Mouse (Mus musculus) ZHBTc4 (cell line): ENCODE results near the gene Rpl41.
"Not testable (repeated sequence)": the region's sequence is repeated elsewhere in the genome, so short reads cannot be mapped to it uniquely, and the experiment has no call there.

Experiments
- DNase-seq: peaks from one replicate; pipeline ENCODE4 v3.0.0-alpha.2; 2011; ENCODE audit warnings: low read depth, low spot score

Gene Rpl41

GRCm38 (mm10) chr10:128524732-128525662, 24.1 kb downstream of the Rpl41 start:
- DNase-seq: peak; percentile 88

GRCm38 (mm10) chr10:128524111-128524731, 24.9 kb downstream of the Rpl41 start:
- DNase-seq: peak; percentile 42

- no peak for DNase-seq
Observed at GRCm38 (mm10) chr10:128522351-128522750, 26.8 kb downstream of the Rpl41 start.

GRCm38 (mm10) chr10:128520591-128520990, 28.5 kb downstream of the Rpl41 start:
- no peak for DNase-seq

GRCm38 (mm10) chr10:128518833-128519232, 30.3 kb downstream of the Rpl41 start:
- peak; percentile 75 for DNase-seq

- no peak for DNase-seq
Observed at GRCm38 (mm10) chr10:128516677-128517076, 32.4 kb downstream of the Rpl41 start.

- DNase-seq: peak; percentile 46
Observed at GRCm38 (mm10) chr10:128516029-128516428, 33.1 kb downstream of the Rpl41 start.

GRCm38 (mm10) chr10:128515044-128515443, 34.1 kb downstream of the Rpl41 start:
- DNase-seq: no peak

GRCm38 (mm10) chr10:128511761-128512160, 37.3 kb downstream of the Rpl41 start:
- no peak for DNase-seq

GRCm38 (mm10) chr10:128511189-128511588, 37.9 kb downstream of the Rpl41 start:
- no peak for DNase-seq

GRCm38 (mm10) chr10:128510301-128510700, 38.8 kb downstream of the Rpl41 start:
- no peak for DNase-seq

GRCm38 (mm10) chr10:128509831-128510230, 39.3 kb downstream of the Rpl41 start:
- no peak for DNase-seq

- no peak for DNase-seq
Observed at GRCm38 (mm10) chr10:128509203-128509602, 39.9 kb downstream of the Rpl41 start.

GRCm38 (mm10) chr10:128508260-128508659, 40.8 kb downstream of the Rpl41 start:
- DNase-seq: no peak

- DNase-seq: peak; percentile 52
Observed at GRCm38 (mm10) chr10:128505974-128506373, 43.1 kb downstream of the Rpl41 start.

GRCm38 (mm10) chr10:128505371-128505667, 43.8 kb downstream of the Rpl41 start:
- DNase-seq: not testable (repeated sequence)

GRCm38 (mm10) chr10:128504641-128505370, 44.3 kb downstream of the Rpl41 start:
- no peak for DNase-seq

GRCm38 (mm10) chr10:128504012-128504411, 45.1 kb downstream of the Rpl41 start:
- no peak for DNase-seq

- no peak for DNase-seq
Observed at GRCm38 (mm10) chr10:128503532-128503931, 45.6 kb downstream of the Rpl41 start.

GRCm38 (mm10) chr10:128502341-128502740, 46.8 kb downstream of the Rpl41 start:
- DNase-seq: no peak

GRCm38 (mm10) chr10:128499116-128499671, 49.9 kb downstream of the Rpl41 start:
- DNase-seq: peak; percentile 55

GRCm38 (mm10) chr10:128498590-128498989, 50.5 kb downstream of the Rpl41 start, which contains the start of gene Myl6b:
Myl6b (minus strand) TSS chr10:128498685.
- peak; percentile 99 for DNase-seq
